Mouse (Mus musculus) brain, embryonic 14.5 days (tissue): ENCODE measurements around the gene Ppara.

Source experiments
- CTCF ChIP-seq: fragments of 200-500 bp; IDR thresholded peaks from 2 replicates; pipeline ENCODE4 v1.5.1; 2012; ENCODE audit warnings: inconsistent platforms, mild to moderate bottlenecking, moderate library complexity, borderline replicate concordance; ENCODE audit not compliant: insufficient read depth, insufficient read length; ENCODE audit errors: extremely low read depth
- POLR2A ChIP-seq: fragments of 200-500 bp; IDR thresholded peaks from 2 replicates; pipeline ENCODE4 v1.6.1; 2012; ENCODE audit warnings: mild to moderate bottlenecking, inconsistent platforms, borderline replicate concordance; ENCODE audit not compliant: poor library complexity, insufficient read depth, insufficient read length, severe bottlenecking; ENCODE audit errors: extremely low read depth

DNA sequence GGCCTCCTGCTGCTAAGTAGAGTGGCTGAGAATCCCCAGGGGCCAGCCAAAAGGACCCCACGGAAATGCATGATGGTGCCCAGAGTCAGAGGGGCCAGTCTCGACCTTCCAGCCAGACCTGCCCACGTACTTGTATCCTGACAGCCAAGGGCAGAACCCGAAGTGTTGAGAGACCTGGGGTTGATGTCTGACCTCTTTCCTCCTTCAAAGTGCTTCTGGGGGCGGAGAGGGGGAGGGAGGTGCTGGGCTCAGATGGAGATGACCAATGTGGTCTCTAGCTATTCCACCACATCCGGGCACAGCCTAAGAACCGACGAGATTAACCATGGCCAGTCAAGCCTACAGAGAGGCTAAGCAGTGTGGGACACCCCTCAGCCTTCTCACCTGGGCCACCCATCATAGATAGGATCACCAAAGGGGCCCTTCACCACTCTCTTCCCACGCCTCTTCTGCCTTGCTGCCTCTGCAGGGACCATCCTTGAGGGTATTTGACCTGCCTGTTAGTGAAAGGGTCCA, 29.7 kb upstream of the Ppara start:
- TF ChIP-seq POLR2A (no peak), CTCF (no peak)
